Mouse (Mus musculus) MEL (cell line): ENCODE data around the gene Sec22c. TPM values are rescaled to one million over a fixed set of nuclear protein-coding genes. Genes with fewer than 3 reads are reported as not detected.
A peak's percentile ranks its signal among the peaks of the same experiment; 100 is the strongest.

ENCODE experiments used
- DNase-seq: peaks from one replicate; pipeline ENCODE4 v3.0.0; 2011; ENCODE audit warnings: low read depth, low spot score
- H3K27ac ChIP-seq: 2 replicates; pipeline ENCODE4 v1.5.1; 2012; ENCODE audit warnings: low read depth, mild to moderate bottlenecking, control low read depth, low read length, moderate library complexity; ENCODE audit not compliant: control insufficient read depth
- H3K27me3 ChIP-seq, 2 experiments: fragments of 150-350 bp in 1 of 2; sonication (generic) in 1 of 2; 2 replicates each; pipeline ENCODE4 v1.6.1; 2012; ENCODE audit warnings: low read length in 2 of 2, mild to moderate bottlenecking in 2 of 2, improper control_type of control experiment in 1 of 2, moderate library complexity in 1 of 2; ENCODE audit not compliant: insufficient read depth in 2 of 2, control insufficient read depth in 1 of 2
- H3K36me3 ChIP-seq, 2 experiments: 2 replicates each; pipeline ENCODE4 v1.6.1; 2012 to 2014; ENCODE audit warnings: low read length in 2 of 2, improper control_type of control experiment in 1 of 2, inconsistent platforms in 1 of 2, mild to moderate bottlenecking in 1 of 2; ENCODE audit not compliant: insufficient read depth in 2 of 2, control insufficient read depth in 1 of 2
- H3K4me1 ChIP-seq, 2 experiments: fragments of 150-350 bp in 1 of 2; sonication (generic) in 1 of 2; 2 replicates each; pipeline ENCODE4 v1.6.1; 2012; ENCODE audit warnings: low read length in 2 of 2, improper control_type of control experiment in 1 of 2, mild to moderate bottlenecking in 1 of 2; ENCODE audit not compliant: insufficient read depth in 2 of 2, control insufficient read depth in 1 of 2
- H3K4me3 ChIP-seq, 2 experiments: fragments of 150-350 bp in 1 of 2; sonication (generic) in 1 of 2; 2 replicates each; pipeline ENCODE4 v1.5.1; 2012; ENCODE audit warnings: low read depth in 2 of 2, low read length in 2 of 2, mild to moderate bottlenecking in 2 of 2, moderate library complexity in 2 of 2, control low read depth in 1 of 2, improper control_type of control experiment in 1 of 2; ENCODE audit not compliant: control insufficient read depth in 1 of 2, insufficient read depth in 1 of 2
- H3K79me2 ChIP-seq: 2 replicates; pipeline ENCODE4 v1.6.1; 2012; ENCODE audit warnings: mild to moderate bottlenecking, low read length, moderate library complexity; ENCODE audit not compliant: control insufficient read depth, poor library complexity, insufficient read depth
- H3K9ac ChIP-seq: 2 replicates; pipeline ENCODE4 v1.6.1; 2012; ENCODE audit warnings: low read depth, mild to moderate bottlenecking, control low read depth, low read length, moderate library complexity; ENCODE audit not compliant: control insufficient read depth, poor library complexity, severe bottlenecking
- H3K9me3 ChIP-seq: fragments of 150-350 bp; sonication (generic); replicated peaks from 2 replicates; pipeline ENCODE4 v1.6.1; 2012; ENCODE audit warnings: mild to moderate bottlenecking, low read length, improper control_type of control experiment, moderate library complexity; ENCODE audit not compliant: insufficient read depth
- CTCF ChIP-seq, 3 experiments: IDR thresholded peaks in 2 of 3; conservative IDR thresholded peaks in 1 of 3; 2 replicates each; pipeline ENCODE4 v1.5.1; 2011 to 2012; ENCODE audit warnings: low read length in 3 of 3, low read depth in 2 of 3, mild to moderate bottlenecking in 2 of 3, improper control_type of control experiment in 1 of 3, inconsistent platforms in 1 of 3, mixed read lengths in 1 of 3, moderate library complexity in 1 of 3; ENCODE audit not compliant: control insufficient read depth in 1 of 3, insufficient read depth in 1 of 3, poor library complexity in 1 of 3, severe bottlenecking in 1 of 3
- GATA1 ChIP-seq: IDR thresholded peaks from 2 replicates; pipeline ENCODE4 v1.6.1; 2011; ENCODE audit warnings: low read depth, low read length, improper control_type of control experiment
- HCFC1 ChIP-seq: IDR thresholded peaks from 2 replicates; pipeline ENCODE4 v1.6.1; 2012; ENCODE audit warnings: low read depth, mild to moderate bottlenecking, inconsistent platforms, low read length, improper control_type of control experiment, moderate library complexity
- MAX ChIP-seq: IDR thresholded peaks from 2 replicates; pipeline ENCODE4 v1.6.1; 2011; ENCODE audit warnings: low read length, improper control_type of control experiment
- MAZ ChIP-seq: IDR thresholded peaks from 2 replicates; pipeline ENCODE4 v1.6.1; 2012; ENCODE audit warnings: low read depth, mild to moderate bottlenecking, inconsistent platforms, low read length, improper control_type of control experiment
- NELFE ChIP-seq: IDR thresholded peaks from 2 replicates; pipeline ENCODE4 v1.6.1; 2011; ENCODE audit warnings: low read depth, low read length, improper control_type of control experiment
- POLR2AphosphoS2 ChIP-seq: IDR thresholded peaks from 2 replicates; pipeline ENCODE4 v1.6.1; 2011; ENCODE audit warnings: low read length, improper control_type of control experiment
- POLR2AphosphoS5 ChIP-seq: IDR thresholded peaks from 2 replicates; pipeline ENCODE4 v1.6.1; 2012; ENCODE audit warnings: low read depth, borderline replicate concordance, mild to moderate bottlenecking, inconsistent platforms, low read length, moderate library complexity, mixed read lengths
- RCOR1 ChIP-seq: IDR thresholded peaks from 2 replicates; pipeline ENCODE4 v1.6.1; 2012; ENCODE audit warnings: low read depth, mild to moderate bottlenecking, inconsistent platforms, low read length, improper control_type of control experiment
- SMC3 ChIP-seq: IDR thresholded peaks from 2 replicates; pipeline ENCODE4 v1.6.1; 2011; ENCODE audit warnings: low read depth, low read length, improper control_type of control experiment
- UBTF ChIP-seq: IDR thresholded peaks from 2 replicates; pipeline ENCODE4 v1.6.1; 2012; ENCODE audit warnings: low read depth, mild to moderate bottlenecking, inconsistent platforms, low read length, improper control_type of control experiment, moderate library complexity, borderline replicate concordance; ENCODE audit not compliant: insufficient read depth
- USF2 ChIP-seq, 2 experiments: IDR thresholded peaks; 2 replicates each; pipeline ENCODE4 v1.6.1; 2011 to 2012; ENCODE audit warnings: improper control_type of control experiment in 2 of 2, low read length in 2 of 2, borderline replicate concordance in 1 of 2, inconsistent platforms in 1 of 2, low read depth in 1 of 2, mild to moderate bottlenecking in 1 of 2; ENCODE audit not compliant: insufficient read depth in 1 of 2
- ZMIZ1 ChIP-seq: IDR thresholded peaks from 2 replicates; pipeline ENCODE4 v1.6.1; 2012; ENCODE audit warnings: low read depth, mild to moderate bottlenecking, inconsistent platforms, low read length, improper control_type of control experiment, moderate library complexity
- ZNF384 ChIP-seq: IDR thresholded peaks from 2 replicates; pipeline ENCODE4 v1.6.1; 2012; ENCODE audit warnings: low read depth, mild to moderate bottlenecking, inconsistent platforms, low read length, improper control_type of control experiment
- polyA plus RNA-seq, 2 experiments: library from polyadenylated mRNA; stranded (reverse) in 1 of 2; unstranded in 1 of 2; fragments of >175 nt in 1 of 2; fragments of >200 nt in 1 of 2; gene quantifications; 2 replicates each; pipeline versions ENCODE4 v1.2.1 to v1.2.4; 2012; ENCODE audit warnings: low replicate concordance in 2 of 2, low read depth in 1 of 2; ENCODE audit not compliant: insufficient read length in 2 of 2, insufficient read depth in 1 of 2, missing spikeins in 1 of 2
- total RNA-seq: library from RNA; depleted of rRNA; stranded (reverse); fragments of 300-350 nt; gene quantifications from 2 replicates; pipeline ENCODE4 v1.2.3, GENCODE M21; 2012

Gene Sec22c
- total and polyA plus RNA-seq, 3 experiments = 5.9 to 10.9 TPM; not detected in 1

DNA sequence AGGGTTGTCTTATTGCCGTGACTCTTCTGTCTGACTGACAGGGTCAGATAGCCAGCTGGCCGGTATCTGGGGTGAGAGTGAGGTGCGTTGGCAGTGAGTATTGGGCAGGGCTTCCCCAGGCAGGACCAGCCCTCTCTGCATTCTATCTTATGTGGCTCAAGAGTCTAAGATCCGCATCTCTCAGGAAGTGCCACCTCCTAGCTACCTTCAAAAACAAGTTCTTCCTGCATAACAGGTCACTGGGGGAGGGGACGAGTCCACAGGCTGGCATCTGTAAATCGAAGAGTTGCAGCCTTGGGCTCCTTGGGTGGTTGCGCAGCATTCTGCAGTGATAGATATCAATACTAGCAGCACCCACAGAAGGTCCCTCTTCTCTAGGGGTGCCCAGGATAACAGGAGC, 58.3 kb downstream of the Sec22c start:
- H3K9ac ChIP-seq = no peak overlapping the region
- no peak overlapping the region for H3K4me3 ChIP-seq
- H3K27ac ChIP-seq = no peak overlapping the region
- H3K4me1 ChIP-seq = no peaks in the 10 kb centered on the region
- no peaks in the 10 kb centered on the region for H3K79me2 ChIP-seq
- no peaks in the 10 kb centered on the region for H3K27me3 ChIP-seq
- no peak for TF ChIP-seq MAZ
- TF ChIP-seq UBTF = no peak
- TF ChIP-seq POLR2AphosphoS2 = no peak
- no peak for TF ChIP-seq SMC3
- TF ChIP-seq USF2 (IDR thresholded peaks at IDR 0.05; ENCODE audit: borderline replicate concordance in 1 of 2, insufficient read depth in 1 of 2, low read depth in 1 of 2, low read length in 2 of 2) = no peak
- no peak for TF ChIP-seq GATA1
- no peak for TF ChIP-seq ZNF384
- no peak for TF ChIP-seq RCOR1
- no peak for TF ChIP-seq MAX
- H3K9me3 ChIP-seq = no peaks in the 10 kb centered on the region
- no peak for DNase-seq
- no peaks in the 10 kb centered on the region for H3K36me3 ChIP-seq

DNA sequence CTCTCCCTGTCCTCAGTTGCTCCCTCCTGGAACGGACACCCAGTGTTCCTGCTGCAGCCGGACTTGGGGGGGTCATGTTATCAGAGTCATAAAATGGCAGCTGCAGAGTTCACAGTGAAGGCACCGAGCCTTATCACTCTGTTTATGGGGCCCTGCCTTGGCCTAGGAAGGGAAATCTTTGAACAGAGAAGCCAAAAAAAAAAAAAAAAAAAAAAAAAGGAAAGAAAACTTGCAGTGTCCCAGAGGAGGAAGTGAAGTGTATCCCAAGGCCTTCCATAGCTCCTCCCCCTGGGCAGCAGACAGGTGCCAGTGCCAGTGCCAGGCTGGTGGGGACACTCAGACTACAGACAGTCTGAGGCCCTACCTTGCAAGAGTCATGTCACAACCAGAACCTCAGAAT, 60.4 kb downstream of the Sec22c start:
- Histone ChIP-seq H3K36me3 (no peaks in the 10 kb centered on the region), H3K27ac (no peak overlapping the region), H3K4me1 (no peaks in the 10 kb centered on the region), H3K79me2 (no peaks in the 10 kb centered on the region), H3K27me3 (no peaks in the 10 kb centered on the region), H3K9ac (no peak overlapping the region), H3K4me3 (no peak overlapping the region), H3K9me3 (no peaks in the 10 kb centered on the region)
- no peak for TF ChIP-seq POLR2AphosphoS5
- no peak for TF ChIP-seq GATA1
- TF ChIP-seq MAZ = no peak
- no peak for TF ChIP-seq RCOR1
- no peak for TF ChIP-seq ZMIZ1
- TF ChIP-seq HCFC1 = no peak
- TF ChIP-seq CTCF (IDR thresholded peaks at IDR 0.05 in 2 of 3, conservative IDR thresholded peaks at IDR 0.05 in 1 of 3; ENCODE audit: control insufficient read depth in 1 of 3, insufficient read depth in 1 of 3, low read depth in 2 of 3, low read length in 3 of 3, poor library complexity in 1 of 3, severe bottlenecking in 1 of 3) = no peak
- no peak for TF ChIP-seq NELFE
- peak; percentile 62 for TF ChIP-seq ZNF384
- no peak for DNase-seq
